Mouse (Mus musculus): ENCODE measurements around the gene Braf.
A peak's percentile ranks its signal among the peaks of the same experiment; 100 is the strongest.
"Not testable (repeated sequence)": the region's sequence is repeated elsewhere in the genome, so short reads cannot be mapped to it uniquely, and the experiment has no call there.

The Braf gene

GRCm38 (mm10) chr6:39724542-39724865 lies 759 bp downstream of the Braf start:
- no peaks in the 10 kb centered on the region for H3K36me3 ChIP-seq (ENCODE audit: insufficient read depth, low read length)
- H3K27me3 ChIP-seq (ENCODE audit: insufficient read depth, low read length): no peaks in the 10 kb centered on the region
- TF ChIP-seq CTCF (conservative IDR thresholded peaks at IDR 0.05; ENCODE audit: low read length): no peak
- no peak for TF ChIP-seq NANOG (IDR thresholded peaks at IDR 0.05; ENCODE audit: borderline replicate concordance, low read length)
- H3K9me3 ChIP-seq (ENCODE audit: low read length): no peaks in the 10 kb centered on the region
- H3K4me3 ChIP-seq (replicated peaks; ENCODE audit: low read length): peak overlapping the region; percentile 96
- peaks cover 31% of the 10 kb centered on the region for H3K4me1 ChIP-seq (replicated peaks; ENCODE audit: low read depth, low read length)

GRCm38 (mm10) chr6:39724071-39724470 lies 1.2 kb downstream of the Braf start:
- H3K4me3 ChIP-seq (replicated peaks; ENCODE audit: low read length): peak overlapping the region; percentile 96
- no peaks in the 10 kb centered on the region for H3K9me3 ChIP-seq (ENCODE audit: low read length)
- peaks cover 31% of the 10 kb centered on the region for H3K4me1 ChIP-seq (replicated peaks; ENCODE audit: low read depth, low read length)
- TF ChIP-seq CTCF (conservative IDR thresholded peaks at IDR 0.05; ENCODE audit: low read length) (no peak), POU5F1 (IDR thresholded peaks at IDR 0.05; ENCODE audit: borderline replicate concordance, low read length) (no peak), NANOG (IDR thresholded peaks at IDR 0.05; ENCODE audit: borderline replicate concordance, low read length) (no peak)
- no peaks in the 10 kb centered on the region for H3K27me3 ChIP-seq (ENCODE audit: insufficient read depth, low read length)
- H3K36me3 ChIP-seq (ENCODE audit: insufficient read depth, low read length): no peaks in the 10 kb centered on the region

- Histone ChIP-seq H3K36me3 (ENCODE audit: insufficient read depth, low read length) (no peaks in the 10 kb centered on the region), H3K27me3 (ENCODE audit: insufficient read depth, low read length) (no peaks in the 10 kb centered on the region), H3K4me3 (replicated peaks; ENCODE audit: low read length) (no peak overlapping the region), H3K9me3 (ENCODE audit: low read length) (no peaks in the 10 kb centered on the region), H3K4me1 (replicated peaks; ENCODE audit: low read depth, low read length) (peaks cover 19% of the 10 kb centered on the region)
- TF ChIP-seq POU5F1 (IDR thresholded peaks at IDR 0.05; ENCODE audit: borderline replicate concordance, low read length) (no peak), CTCF (conservative IDR thresholded peaks at IDR 0.05; ENCODE audit: low read length) (no peak), NANOG (IDR thresholded peaks at IDR 0.05; ENCODE audit: borderline replicate concordance, low read length) (no peak)
Observed at GRCm38 (mm10) chr6:39718567-39718966, 6.7 kb downstream of the Braf start.

GRCm38 (mm10) chr6:39717049-39717448 lies 8.2 kb downstream of the Braf start:
- Histone ChIP-seq H3K36me3 (ENCODE audit: insufficient read depth, low read length) (no peaks in the 10 kb centered on the region), H3K9me3 (ENCODE audit: low read length) (no peaks in the 10 kb centered on the region), H3K27me3 (ENCODE audit: insufficient read depth, low read length) (no peaks in the 10 kb centered on the region), H3K4me3 (replicated peaks; ENCODE audit: low read length) (no peak overlapping the region), H3K4me1 (replicated peaks; ENCODE audit: low read depth, low read length) (peaks cover 10% of the 10 kb centered on the region; the same call in 1 of the 2 replicates)
- TF ChIP-seq POU5F1 (IDR thresholded peaks at IDR 0.05; ENCODE audit: borderline replicate concordance, low read length) (no peak), CTCF (conservative IDR thresholded peaks at IDR 0.05; ENCODE audit: low read length) (no peak)

GRCm38 (mm10) chr6:39714341-39714740 lies 10.9 kb downstream of the Braf start:
- Histone ChIP-seq H3K9me3 (ENCODE audit: low read length) (no peaks in the 10 kb centered on the region), H3K4me1 (replicated peaks; ENCODE audit: low read depth, low read length) (peaks cover 7% of the 10 kb centered on the region; the same call in 1 of the 2 replicates), H3K36me3 (ENCODE audit: insufficient read depth, low read length) (no peaks in the 10 kb centered on the region), H3K27me3 (ENCODE audit: insufficient read depth, low read length) (no peaks in the 10 kb centered on the region), H3K4me3 (replicated peaks; ENCODE audit: low read length) (no peak overlapping the region)
- TF ChIP-seq NANOG (IDR thresholded peaks at IDR 0.05; ENCODE audit: borderline replicate concordance, low read length) (no peak), CTCF (conservative IDR thresholded peaks at IDR 0.05; ENCODE audit: low read length) (no peak), POU5F1 (IDR thresholded peaks at IDR 0.05; ENCODE audit: borderline replicate concordance, low read length) (no peak)

- TF ChIP-seq POU5F1 (IDR thresholded peaks at IDR 0.05; ENCODE audit: borderline replicate concordance, low read length) (no peak), NANOG (IDR thresholded peaks at IDR 0.05; ENCODE audit: borderline replicate concordance, low read length) (no peak), CTCF (conservative IDR thresholded peaks at IDR 0.05; ENCODE audit: low read length) (no peak)
Observed at GRCm38 (mm10) chr6:39713399-39713798, 11.9 kb downstream of the Braf start.

GRCm38 (mm10) chr6:39705625-39706024 lies 19.6 kb downstream of the Braf start:
- Histone ChIP-seq H3K4me1 (replicated peaks; ENCODE audit: low read depth, low read length) (peaks cover 46% of the 10 kb centered on the region), H3K36me3 (ENCODE audit: insufficient read depth, low read length) (peaks cover 4% of the 10 kb centered on the region; the same call in 1 of the 2 replicates), H3K4me3 (replicated peaks; ENCODE audit: low read length) (peak overlapping the region; percentile 60), H3K9me3 (ENCODE audit: low read length) (no peaks in the 10 kb centered on the region), H3K27me3 (ENCODE audit: insufficient read depth, low read length) (no peaks in the 10 kb centered on the region)
- TF ChIP-seq CTCF (conservative IDR thresholded peaks at IDR 0.05; ENCODE audit: low read length): no peak
- TF ChIP-seq NANOG (IDR thresholded peaks at IDR 0.05; ENCODE audit: borderline replicate concordance, low read length): peak; percentile 77; the same call in 1 of the 2 replicates
- 0 out of 2 replicates have a peak, but pooled peaks have one; percentile 35 for TF ChIP-seq POU5F1 (IDR thresholded peaks at IDR 0.05; ENCODE audit: borderline replicate concordance, low read length)

More at GRCm38 (mm10) chr6:39713399-39713798, 11.9 kb downstream of the Braf start:
- Histone ChIP-seq H3K9me3 (ENCODE audit: low read length) (no peaks in the 10 kb centered on the region), H3K27me3 (ENCODE audit: insufficient read depth, low read length) (no peaks in the 10 kb centered on the region), H3K4me3 (replicated peaks; ENCODE audit: low read length) (no peak overlapping the region), H3K36me3 (ENCODE audit: insufficient read depth, low read length) (no peaks in the 10 kb centered on the region), H3K4me1 (replicated peaks; ENCODE audit: low read depth, low read length) (peaks cover 7% of the 10 kb centered on the region; the same call in 1 of the 2 replicates)

GRCm38 (mm10) chr6:39693126-39693525 lies 32.1 kb downstream of the Braf start:
- Histone ChIP-seq H3K9me3 (ENCODE audit: low read length) (peaks cover 11% of the 10 kb centered on the region), H3K4me3 (replicated peaks; ENCODE audit: low read length) (no peak overlapping the region), H3K36me3 (ENCODE audit: insufficient read depth, low read length) (peaks cover 17% of the 10 kb centered on the region; the same call in 1 of the 2 replicates), H3K4me1 (replicated peaks; ENCODE audit: low read depth, low read length) (no peaks in the 10 kb centered on the region), H3K27me3 (ENCODE audit: insufficient read depth, low read length) (no peaks in the 10 kb centered on the region)
- TF ChIP-seq CTCF (conservative IDR thresholded peaks at IDR 0.05; ENCODE audit: low read length) (no peak), NANOG (IDR thresholded peaks at IDR 0.05; ENCODE audit: borderline replicate concordance, low read length) (no peak), POU5F1 (IDR thresholded peaks at IDR 0.05; ENCODE audit: borderline replicate concordance, low read length) (no peak)

GRCm38 (mm10) chr6:39686839-39687238 lies 38.4 kb downstream of the Braf start:
- H3K4me3 ChIP-seq (replicated peaks; ENCODE audit: low read length); H3K9me3 ChIP-seq (ENCODE audit: low read length); H3K4me1 ChIP-seq (replicated peaks; ENCODE audit: low read depth, low read length); H3K27me3 ChIP-seq (ENCODE audit: insufficient read depth, low read length); H3K36me3 ChIP-seq (ENCODE audit: insufficient read depth, low read length): not testable (repeated sequence)
